Mouse (Mus musculus) activated CD4-positive, CD25-positive, alpha-beta regulatory T cell, adult 4 months (primary cell): ENCODE results near the gene Atg7. TPM values are rescaled to one million over a fixed set of nuclear protein-coding genes. Genes with fewer than 3 reads are reported as not detected.

Experiments
- ATAC-seq: one replicate; pipeline ENCODE4 v1.8.0; 2017
- polyA plus RNA-seq, 2 experiments: library from polyadenylated mRNA; unstranded; fragments of 100-300 nt; shearing (Covaris generic); gene quantifications; one replicate each; pipeline ENCODE4 v1.2.1; 2017

Atg7 gene
- polyA plus RNA-seq, 2 experiments from 2014 or later = 22.7 to 23.3 TPM

GRCm38 (mm10) chr6:114788663-114789062, 145.8 kb downstream of the Atg7 start:
- peak; percentile 62 for ATAC-seq

GRCm38 (mm10) chr6:114790084-114790483, 147.2 kb downstream of the Atg7 start:
- ATAC-seq = peak; percentile 87

- ATAC-seq = no peak
Measured at GRCm38 (mm10) chr6:114790902-114791301, 148.0 kb downstream of the Atg7 start.

- ATAC-seq = no peak
Measured at GRCm38 (mm10) chr6:114791846-114792245, 148.9 kb downstream of the Atg7 start.

- ATAC-seq = no peak
Measured at GRCm38 (mm10) chr6:114794706-114795105, 151.8 kb downstream of the Atg7 start.

- no peak for ATAC-seq
Measured at GRCm38 (mm10) chr6:114795706-114796325, 152.9 kb downstream of the Atg7 start.

- no peak for ATAC-seq
Measured at GRCm38 (mm10) chr6:114797901-114798300, 155.0 kb downstream of the Atg7 start.

- ATAC-seq = no peak
Measured at GRCm38 (mm10) chr6:114798715-114799114, 155.8 kb downstream of the Atg7 start.

- ATAC-seq = no peak
Measured at GRCm38 (mm10) chr6:114800291-114800965, 157.5 kb downstream of the Atg7 start.

GRCm38 (mm10) chr6:114803915-114804535, 161.1 kb downstream of the Atg7 start:
- no peak for ATAC-seq

- no peak for ATAC-seq
Measured at GRCm38 (mm10) chr6:114804866-114805265, 162.0 kb downstream of the Atg7 start.

GRCm38 (mm10) chr6:114805927-114806326, 163.0 kb downstream of the Atg7 start:
- ATAC-seq = no peak

- no peak for ATAC-seq
Measured at GRCm38 (mm10) chr6:114807474-114807873, 164.6 kb downstream of the Atg7 start.

- ATAC-seq = no peak
Measured at GRCm38 (mm10) chr6:114808654-114809430, 165.9 kb downstream of the Atg7 start.

- no peak for ATAC-seq
Measured at GRCm38 (mm10) chr6:114809431-114809811, 166.5 kb downstream of the Atg7 start.

GRCm38 (mm10) chr6:114812322-114812721, 169.4 kb downstream of the Atg7 start:
- no peak for ATAC-seq

- no peak for ATAC-seq
Measured at GRCm38 (mm10) chr6:114812779-114813178, 169.9 kb downstream of the Atg7 start.

- ATAC-seq = no peak
Measured at GRCm38 (mm10) chr6:114814199-114814881, 171.4 kb downstream of the Atg7 start.

- ATAC-seq = no peak
Measured at GRCm38 (mm10) chr6:114814882-114815650, 172.2 kb downstream of the Atg7 start.

- ATAC-seq = no peak
Measured at GRCm38 (mm10) chr6:114817948-114818347, 175.1 kb downstream of the Atg7 start.

GRCm38 (mm10) chr6:114818471-114818870, 175.6 kb downstream of the Atg7 start:
- ATAC-seq = no peak
